Mouse (Mus musculus): ENCODE measurements around the gene Syngr2. TPM values are rescaled to one million over a fixed set of nuclear protein-coding genes. Genes with fewer than 3 reads are reported as not detected.

Syngr2 gene
- 100 to 1,000 TPM; 109 to 119 TPM for total RNA-seq (2021)

- DNase-seq, result peak; percentile 83 to 84
- intact Hi-C loops (cut with DNase I), result no loop called here
Measured at GRCm38 (mm10) chr11:117809407-117810311, at the start of gene Syngr2, which contains the start of gene Gm20708. Gene Syngr2, plus strand, starts transcription at chr11:117809668. Gene Gm20708, plus strand, starts transcription at chr11:117809668.

- intact Hi-C loops (cut with DNase I), result no loop called here
- DNase-seq, result no peak
Measured at GRCm38 (mm10) chr11:117760374-117761119, 48.9 kb upstream of the Syngr2 start.

- DNase-seq, result no peak
- intact Hi-C loops (cut with DNase I), result no loop called here
Measured at GRCm38 (mm10) chr11:117761801-117762200, 47.7 kb upstream of the Syngr2 start.

GRCm38 (mm10) chr11:117762246-117762645 lies 47.2 kb upstream of the Syngr2 start:
- DNase-seq, result no peak
- intact Hi-C loops (cut with DNase I), result no loop called here

GRCm38 (mm10) chr11:117764319-117764718 lies 45.1 kb upstream of the Syngr2 start:
- DNase-seq, result no peak
- intact Hi-C loops (cut with DNase I), result no loop called here

- DNase-seq, result no peak
- intact Hi-C loops (cut with DNase I), result no loop called here
Measured at GRCm38 (mm10) chr11:117765361-117765760, 44.1 kb upstream of the Syngr2 start.

GRCm38 (mm10) chr11:117766275-117766674 lies 43.2 kb upstream of the Syngr2 start:
- intact Hi-C loops (cut with DNase I), result no loop called here
- no peak for DNase-seq

- intact Hi-C loops (cut with DNase I), result no loop called here
Measured at GRCm38 (mm10) chr11:117768725-117769682, 40.5 kb upstream of the Syngr2 start.

GRCm38 (mm10) chr11:117769683-117770047 lies 39.8 kb upstream of the Syngr2 start:
- intact Hi-C loops (cut with DNase I), result no loop called here

More at GRCm38 (mm10) chr11:117768725-117769682, 40.5 kb upstream of the Syngr2 start:
- no peak for DNase-seq

GRCm38 (mm10) chr11:117770407-117770806 lies 39.1 kb upstream of the Syngr2 start:
- DNase-seq, result no peak
- intact Hi-C loops (cut with DNase I), result no loop called here

More at GRCm38 (mm10) chr11:117769683-117770047, 39.8 kb upstream of the Syngr2 start:
- DNase-seq, result no peak

GRCm38 (mm10) chr11:117772352-117772751 lies 37.1 kb upstream of the Syngr2 start:
- intact Hi-C loops (cut with DNase I), result no loop called here
- no peak for DNase-seq

- intact Hi-C loops (cut with DNase I), result loop anchor here (5.0 kb wide), 1 partner anchor 388 kb away; no protein-coding TSS in a partner anchor
- no peak for DNase-seq
Measured at GRCm38 (mm10) chr11:117774925-117775324, 34.5 kb upstream of the Syngr2 start.

GRCm38 (mm10) chr11:117775540-117775939 lies 33.9 kb upstream of the Syngr2 start:
- intact Hi-C loops (cut with DNase I), result loop anchor here (5.0 kb wide), 1 partner anchor 388 kb away; no protein-coding TSS in a partner anchor
- no peak for DNase-seq

GRCm38 (mm10) chr11:117776085-117776792 lies 33.2 kb upstream of the Syngr2 start:
- no peak for DNase-seq
- intact Hi-C loops (cut with DNase I), result loop anchor here (5.0 kb wide), 1 partner anchor 389 kb away; no protein-coding TSS in a partner anchor

- intact Hi-C loops (cut with DNase I), result loop anchor here (5.0 kb wide), 1 partner anchor 390 kb away; no protein-coding TSS in a partner anchor
- DNase-seq, result no peak
Measured at GRCm38 (mm10) chr11:117777111-117777510, 32.4 kb upstream of the Syngr2 start.

- intact Hi-C loops (cut with DNase I), result loop anchor here (5.0 kb wide), 1 partner anchor 391 kb away; no protein-coding TSS in a partner anchor
Measured at GRCm38 (mm10) chr11:117778031-117778430, 31.4 kb upstream of the Syngr2 start.

GRCm38 (mm10) chr11:117778851-117779433 lies 30.5 kb upstream of the Syngr2 start:
- DNase-seq, result no peak
- intact Hi-C loops (cut with DNase I), result loop anchor here (5.0 kb wide), 1 partner anchor 392 kb away; no protein-coding TSS in a partner anchor

More at GRCm38 (mm10) chr11:117778031-117778430, 31.4 kb upstream of the Syngr2 start:
- DNase-seq, result no peak

GRCm38 (mm10) chr11:117779434-117780198 lies 29.9 kb upstream of the Syngr2 start:
- intact Hi-C loops (cut with DNase I), result loop anchor here (5.0 kb wide), 1 partner anchor 392 kb away; no protein-coding TSS in a partner anchor
- peak; percentile 74 to 78 for DNase-seq

All from heart, postnatal 36 days (tissue).